Mouse (Mus musculus) urinary bladder, adult 2 months (tissue): Measurements from ENCODE around the gene Myo16. TPM values are rescaled to one million over a fixed set of nuclear protein-coding genes. Genes with fewer than 3 reads are reported as not detected.

ENCODE experiments used
- DNase-seq: peaks from one replicate; pipeline ENCODE4 v3.0.0; 2022; ENCODE audit warnings: low spot score
- polyA plus RNA-seq: library from polyadenylated mRNA; depleted of rRNA; stranded (reverse); fragments of >200 nt; gene quantifications from 2 replicates; pipeline ENCODE4 v1.2.3, GENCODE M21; 2012

Gene Myo16
- polyA plus RNA-seq, 1 experiment = 0.15 TPM

DNA sequence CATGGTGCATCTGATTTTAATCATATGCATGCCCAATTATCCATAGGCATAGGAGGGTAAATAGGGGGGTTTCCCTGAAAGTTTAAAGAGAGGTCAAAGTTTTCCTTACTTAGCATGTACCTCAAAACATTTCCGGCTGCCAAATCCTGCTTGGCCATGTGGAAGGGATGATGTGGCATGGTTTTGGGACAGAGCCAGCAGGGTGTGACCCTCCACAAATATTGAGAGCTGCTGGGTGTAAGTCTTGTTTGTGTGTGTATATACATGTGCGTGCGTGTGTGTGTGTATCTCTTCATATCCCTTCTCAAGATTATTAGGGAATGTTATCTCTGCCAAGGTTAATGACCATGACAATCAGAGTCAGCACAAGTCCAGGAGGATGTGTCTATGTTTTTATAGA, 150.3 kb downstream of the Myo16 start:
- DNase-seq = no peak

- no peak for DNase-seq
Observed at GRCm38 (mm10) chr8:10304721-10305120, 151.0 kb downstream of the Myo16 start.

DNA sequence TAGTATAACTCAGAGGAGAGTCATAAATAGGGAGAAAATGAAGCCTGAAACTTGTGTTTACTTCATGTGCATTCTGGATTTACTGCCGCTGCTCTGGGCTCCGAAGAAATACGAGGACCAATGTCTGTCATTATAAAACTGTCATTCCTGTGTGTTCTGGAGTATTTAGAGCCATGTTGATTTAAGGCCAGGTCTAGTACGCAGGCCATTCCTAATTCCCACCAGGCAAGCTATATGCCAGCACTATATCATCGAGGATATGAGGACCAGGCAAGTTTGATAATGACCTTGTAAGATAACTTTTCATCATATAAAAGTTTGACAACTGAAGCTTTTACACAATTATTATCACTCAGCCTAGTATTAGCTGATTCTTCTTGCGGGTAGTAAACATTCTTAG, 153.6 kb downstream of the Myo16 start:
- no peak for DNase-seq

- DNase-seq = no peak
Observed at GRCm38 (mm10) chr8:10307770-10308476, 154.2 kb downstream of the Myo16 start.

DNA sequence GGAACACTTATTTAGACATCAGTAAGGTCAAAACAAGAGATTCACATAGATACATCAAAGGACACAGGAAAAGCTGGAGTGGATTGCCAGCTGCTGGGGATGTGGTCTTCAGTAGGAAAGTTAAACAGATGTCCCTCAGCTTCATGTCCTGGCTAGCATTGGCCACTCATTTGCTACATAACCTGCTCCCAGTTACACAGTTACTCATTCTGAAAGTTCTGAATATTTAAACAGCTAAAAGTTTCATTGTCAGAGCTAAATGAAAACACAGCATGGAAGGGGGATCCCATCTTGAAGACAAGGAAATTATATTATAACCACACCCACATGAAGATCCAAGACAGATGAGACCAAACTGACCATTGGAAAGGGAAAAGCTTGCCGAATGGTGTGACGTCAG, 156.8 kb downstream of the Myo16 start:
- DNase-seq = no peak

- DNase-seq = no peak
Observed at GRCm38 (mm10) chr8:10312316-10312715, 158.6 kb downstream of the Myo16 start.

DNA sequence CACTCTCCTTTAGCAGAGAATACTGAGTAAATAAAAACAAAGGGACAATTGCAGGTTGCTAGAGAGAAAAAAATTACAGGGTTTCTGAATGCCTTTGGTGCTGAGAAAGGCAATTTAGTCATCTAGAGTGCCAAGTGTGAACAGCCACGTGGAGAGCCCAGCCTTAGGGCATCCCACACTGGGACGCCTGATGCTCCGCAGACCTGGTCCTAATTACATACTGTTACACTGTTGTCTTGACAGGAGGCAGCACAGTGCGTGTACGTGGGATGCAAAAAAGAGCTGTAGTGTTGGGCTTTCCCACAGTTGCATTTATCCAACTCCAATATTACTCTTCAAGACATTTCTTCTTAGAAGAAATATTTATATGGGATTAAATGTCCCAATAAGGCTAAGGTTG, 162.5 kb downstream of the Myo16 start:
- no peak for DNase-seq

DNA sequence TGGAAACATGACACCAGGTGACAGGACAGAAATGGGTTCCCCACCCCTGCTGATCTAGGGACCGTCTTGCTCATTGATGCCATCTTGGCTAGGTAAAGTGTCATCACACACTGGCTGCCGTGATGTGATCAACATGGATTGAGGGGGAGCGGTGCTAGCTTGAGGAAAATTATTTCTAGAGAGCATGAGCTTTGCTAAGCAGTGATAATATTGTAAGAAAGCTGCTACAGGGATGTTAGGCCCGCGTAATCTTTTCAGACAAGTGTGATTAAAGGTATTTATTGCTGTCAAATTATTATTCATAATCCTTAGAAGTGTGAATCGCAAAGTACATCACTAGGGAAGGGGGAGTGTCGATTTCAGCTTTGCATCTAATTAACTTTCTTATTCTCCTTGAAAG, 164.4 kb downstream of the Myo16 start:
- no peak for DNase-seq

DNA sequence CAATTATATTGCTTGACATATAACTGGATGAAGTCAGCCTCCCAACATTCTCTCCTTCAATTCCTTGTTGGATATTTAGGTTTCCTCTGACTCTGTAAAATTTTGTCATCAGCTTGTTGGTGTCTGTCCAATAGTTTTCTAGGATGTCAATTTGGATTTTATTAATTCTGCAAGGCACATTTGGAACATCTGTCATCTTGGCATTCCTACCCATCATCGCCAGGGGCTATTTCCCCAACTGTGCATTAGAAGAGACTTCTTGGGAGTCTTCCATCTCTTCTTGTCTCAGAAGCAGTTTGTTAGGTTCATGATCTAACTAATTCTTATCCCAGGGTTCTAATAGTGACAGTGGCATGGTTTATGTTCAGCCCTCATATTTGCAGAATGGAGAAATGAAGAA, 196.7 kb downstream of the Myo16 start:
- no peak for DNase-seq

DNA sequence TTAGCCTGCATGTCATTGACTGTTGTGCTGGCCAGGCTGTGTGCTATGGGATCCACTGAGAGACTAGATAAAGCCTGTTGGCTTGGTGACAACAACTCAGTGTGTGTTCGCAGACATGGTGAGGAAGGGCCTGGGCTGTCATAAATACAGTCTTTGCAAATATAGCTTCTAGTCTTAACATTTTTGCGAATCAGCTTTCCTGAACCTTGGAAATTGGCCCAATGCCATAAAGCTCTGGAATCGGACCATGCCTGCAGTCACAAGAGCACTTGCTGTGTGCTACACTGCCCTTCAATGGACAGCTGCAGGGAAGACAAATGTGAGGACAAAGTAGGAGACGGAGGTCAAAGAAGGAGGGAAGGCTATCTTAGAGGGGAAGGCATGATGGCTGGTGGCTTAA, 205.0 kb downstream of the Myo16 start:
- no peak for DNase-seq

GRCm38 (mm10) chr8:10362949-10363348, 209.2 kb downstream of the Myo16 start:
- no peak for DNase-seq

GRCm38 (mm10) chr8:10363654-10364406, 210.1 kb downstream of the Myo16 start:
- no peak for DNase-seq

- DNase-seq = no peak
Observed at GRCm38 (mm10) chr8:10366141-10366540, 212.4 kb downstream of the Myo16 start.

- DNase-seq = no peak
Observed at GRCm38 (mm10) chr8:10372571-10372970, 218.9 kb downstream of the Myo16 start.

GRCm38 (mm10) chr8:10387143-10387542, 233.4 kb downstream of the Myo16 start:
- no peak for DNase-seq

GRCm38 (mm10) chr8:10391096-10391683, 237.5 kb downstream of the Myo16 start:
- no peak for DNase-seq

DNA sequence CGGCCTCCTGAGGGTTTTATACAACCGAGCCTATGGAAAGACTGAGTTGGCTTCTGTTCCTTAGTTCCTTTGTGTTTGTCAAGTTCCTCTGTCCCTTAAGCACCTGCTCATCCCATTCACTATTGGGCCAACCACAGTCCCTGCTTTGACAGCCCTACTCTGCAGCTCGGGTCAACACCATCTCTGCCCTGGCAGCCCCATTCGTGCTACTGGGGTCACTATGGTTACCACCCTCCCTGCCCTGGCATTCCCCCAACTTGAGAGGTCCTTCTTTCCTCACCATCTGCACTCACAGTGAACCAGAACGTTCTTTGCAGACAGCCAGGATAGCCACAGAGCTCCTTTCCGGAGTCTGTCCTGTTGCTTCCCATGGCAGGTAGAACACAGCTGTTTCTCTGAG, 238.2 kb downstream of the Myo16 start:
- DNase-seq = no peak

DNA sequence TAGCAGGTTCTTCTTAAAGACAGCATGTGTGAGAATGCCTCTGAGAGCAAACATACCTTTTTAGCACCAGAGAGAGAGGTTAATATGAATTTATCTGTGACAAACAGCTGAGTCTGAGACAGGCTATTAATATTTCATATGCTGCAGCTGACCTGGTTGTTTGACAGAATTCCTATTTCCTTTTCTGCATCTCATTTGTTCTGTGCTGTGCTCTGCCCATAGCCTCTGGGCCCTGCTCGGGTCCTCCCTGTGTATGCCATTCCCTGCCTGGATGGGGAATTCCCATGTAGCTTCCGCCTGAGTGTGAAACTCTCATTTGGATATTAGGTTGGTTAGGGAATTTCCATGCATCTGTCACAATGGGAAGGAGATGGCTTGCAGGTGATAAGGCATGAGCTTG, 240.8 kb downstream of the Myo16 start:
- DNase-seq = no peak

DNA sequence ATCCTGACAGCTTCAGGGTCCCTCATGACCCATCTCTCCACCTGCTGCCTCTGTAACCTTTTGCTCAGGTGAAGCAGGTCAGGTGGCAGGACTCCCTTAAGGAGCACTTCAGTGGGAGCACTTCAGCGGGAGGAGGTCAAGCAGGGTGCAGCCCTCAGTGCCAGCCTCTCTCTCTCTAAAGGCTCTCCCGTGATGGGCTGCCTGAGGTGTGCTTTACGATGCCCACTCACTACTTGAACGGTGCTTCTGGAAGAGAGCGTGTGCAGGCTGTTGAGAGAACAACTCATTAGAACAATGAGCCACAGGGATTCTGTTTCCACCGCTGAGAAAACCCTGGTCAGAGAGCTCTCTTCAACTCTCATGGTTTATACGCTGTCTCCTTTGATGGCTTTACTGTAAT, 241.4 kb downstream of the Myo16 start:
- no peak for DNase-seq

- no peak for DNase-seq
Observed at GRCm38 (mm10) chr8:10402606-10403005, 248.9 kb downstream of the Myo16 start.

- DNase-seq = no peak
Observed at GRCm38 (mm10) chr8:10405469-10405868, 251.8 kb downstream of the Myo16 start.

DNA sequence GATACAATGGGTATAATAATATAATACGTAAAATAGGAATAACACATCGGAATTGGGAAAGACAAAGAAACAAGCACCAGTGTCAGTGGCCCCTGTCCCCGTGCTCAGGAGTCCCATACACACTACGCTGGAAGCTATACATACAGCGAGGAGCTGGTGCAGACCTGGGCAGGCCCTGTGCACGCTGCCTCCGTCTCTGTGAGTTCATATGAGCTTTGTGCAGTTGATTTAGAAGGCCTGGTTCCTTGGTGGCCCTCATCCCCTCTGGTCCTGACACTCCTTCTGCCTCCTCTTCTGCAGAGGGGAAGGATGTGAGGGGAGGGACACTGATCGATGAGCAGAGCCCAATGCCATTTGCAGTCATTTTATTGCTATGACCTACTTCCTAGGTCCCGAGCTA, 255.3 kb downstream of the Myo16 start:
- DNase-seq = no peak

DNA sequence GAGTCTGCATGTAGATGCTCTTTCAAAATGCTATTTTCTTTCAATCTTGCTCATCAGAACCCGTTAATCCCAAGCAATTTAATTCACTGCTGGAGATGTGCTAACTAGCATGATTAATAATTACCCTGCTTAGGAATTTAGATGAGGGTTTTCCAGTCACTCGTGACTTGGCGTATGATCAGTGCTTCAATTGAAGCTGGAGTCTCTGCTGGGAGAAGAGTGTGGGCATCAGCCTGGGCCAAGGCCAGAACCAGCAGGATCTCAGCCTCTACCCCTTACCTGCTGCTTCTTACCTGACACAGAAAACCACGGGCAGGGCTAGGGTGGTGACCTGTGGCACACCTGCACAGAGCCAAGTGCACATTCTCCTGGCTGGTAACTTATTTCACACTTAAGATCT, 257.8 kb downstream of the Myo16 start:
- DNase-seq = no peak
